Mouse (Mus musculus) cerebellum, adult 9-11 months (tissue): Measurements from ENCODE around the gene Ift140.
"Not testable (repeated sequence)": the region's sequence is repeated elsewhere in the genome, so short reads cannot be mapped to it uniquely, and the experiment has no call there.

Experiments
- DNase-seq: peaks from one replicate; pipeline ENCODE4 v3.0.0; 2022

Ift140 gene

DNA sequence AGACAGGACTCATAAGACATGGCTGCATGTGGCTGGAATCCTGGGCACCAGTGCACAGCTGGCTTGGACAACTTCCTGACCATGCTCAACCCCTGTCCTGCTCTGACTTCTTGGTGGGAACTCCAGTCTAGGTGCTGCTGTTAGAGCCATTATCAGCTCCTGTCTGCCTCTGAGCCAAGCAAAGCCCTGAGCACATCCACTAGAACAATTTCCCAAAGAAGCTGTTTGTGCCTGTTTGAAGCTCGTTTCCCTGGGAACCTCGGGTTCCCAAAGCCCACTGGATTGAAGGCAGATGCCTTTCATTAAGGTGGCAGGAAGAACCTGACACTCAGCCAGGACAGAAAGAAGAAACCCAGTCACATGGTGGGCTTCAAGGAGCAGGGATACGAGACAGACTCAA, 104.5 kb downstream of the Ift140 start, which contains the start of gene Ptx4:
TSS of gene Ptx4 (plus strand) at position 355 of the 400 bp plus-strand sequence.
- DNase-seq, result no peak

DNA sequence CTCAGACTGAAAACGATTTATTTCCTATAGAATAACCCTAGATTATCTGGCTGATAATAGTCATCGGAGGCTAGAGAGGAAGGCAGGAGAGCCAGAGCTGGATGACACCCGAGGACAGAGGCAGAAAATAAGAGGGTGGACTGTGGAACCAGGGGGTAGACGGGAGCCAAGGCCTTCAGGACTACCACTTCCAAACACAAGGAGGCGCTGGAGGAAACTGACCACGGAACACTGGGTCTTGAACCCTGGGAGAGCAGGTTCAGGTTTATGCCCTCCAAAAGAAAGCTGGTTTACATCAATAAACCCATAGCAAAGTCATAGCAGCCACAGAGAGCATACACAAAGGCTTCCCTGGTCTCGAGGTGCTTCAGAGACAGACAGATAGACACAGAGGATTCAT, 108.1 kb downstream of the Ift140 start:
- DNase-seq, result no peak

DNA sequence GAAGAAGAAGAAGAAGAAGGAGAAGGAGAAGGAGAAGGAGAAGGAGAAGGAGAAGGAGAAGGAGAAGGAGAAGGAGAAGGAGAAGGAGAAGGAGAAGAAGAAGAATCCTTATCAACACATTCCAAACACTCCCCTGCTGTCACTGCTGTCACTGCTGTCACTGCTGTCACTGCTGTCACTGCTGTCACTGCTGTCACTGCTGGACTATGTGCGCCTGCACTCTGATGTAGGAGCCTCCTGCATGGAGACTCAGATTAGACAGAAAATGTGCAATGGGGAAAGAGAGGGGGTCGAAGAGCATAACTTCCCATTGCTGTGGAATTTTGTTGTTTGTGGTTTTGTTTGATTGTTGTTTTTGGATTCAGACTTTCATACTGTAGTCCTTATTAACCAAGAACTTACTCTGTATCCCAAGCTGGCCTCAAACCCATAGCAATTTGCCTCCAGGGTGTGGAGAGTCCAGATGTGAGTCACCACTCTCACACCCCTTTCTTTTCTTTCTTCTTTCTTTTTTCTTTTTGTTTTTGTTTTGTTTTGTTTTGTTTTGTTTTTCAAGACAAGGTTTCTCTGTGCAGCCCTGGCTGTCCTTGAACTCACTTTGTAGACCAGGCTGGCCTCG, 109.7 kb downstream of the Ift140 start:
- DNase-seq, result not testable (repeated sequence)

DNA sequence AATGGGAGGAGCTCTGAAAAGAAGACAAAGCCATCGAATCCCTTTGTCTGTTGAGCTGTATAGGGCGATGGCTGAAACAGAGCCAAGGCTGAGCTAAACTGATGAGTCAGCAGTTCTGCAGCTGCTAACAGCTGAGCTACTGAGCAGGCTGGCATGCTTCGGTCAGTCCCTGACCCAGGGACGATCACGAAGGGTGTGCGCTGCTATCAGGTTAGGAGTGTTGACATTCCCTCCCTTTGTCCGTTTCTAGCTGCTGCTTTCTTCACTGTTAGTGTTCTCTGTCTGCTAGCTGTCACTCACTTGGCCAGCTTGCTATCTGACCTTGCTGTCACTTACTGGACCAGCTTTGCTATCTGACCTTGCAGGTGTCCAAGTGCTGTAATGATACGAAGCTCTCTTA, 111.2 kb downstream of the Ift140 start:
- DNase-seq, result no peak

DNA sequence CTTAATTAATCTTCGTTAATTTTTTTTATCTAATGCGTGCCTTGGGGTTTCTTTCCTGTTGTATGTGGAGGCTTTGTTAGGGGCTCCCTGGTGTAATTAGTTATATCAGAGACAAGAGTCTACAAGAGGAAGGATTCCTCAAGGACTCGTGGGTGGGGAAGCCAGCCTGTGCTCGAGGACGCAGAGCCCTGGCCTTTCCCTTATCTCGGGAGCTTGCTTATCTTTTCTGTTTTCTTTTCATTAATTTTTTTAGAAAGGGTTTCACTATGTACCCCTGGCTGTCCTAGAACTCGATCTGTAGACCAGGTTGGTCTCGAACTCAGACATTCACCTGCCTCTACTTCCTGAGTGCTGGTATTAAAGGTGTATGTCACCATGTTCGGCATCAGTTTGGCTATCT, 111.8 kb downstream of the Ift140 start:
- no peak for DNase-seq

DNA sequence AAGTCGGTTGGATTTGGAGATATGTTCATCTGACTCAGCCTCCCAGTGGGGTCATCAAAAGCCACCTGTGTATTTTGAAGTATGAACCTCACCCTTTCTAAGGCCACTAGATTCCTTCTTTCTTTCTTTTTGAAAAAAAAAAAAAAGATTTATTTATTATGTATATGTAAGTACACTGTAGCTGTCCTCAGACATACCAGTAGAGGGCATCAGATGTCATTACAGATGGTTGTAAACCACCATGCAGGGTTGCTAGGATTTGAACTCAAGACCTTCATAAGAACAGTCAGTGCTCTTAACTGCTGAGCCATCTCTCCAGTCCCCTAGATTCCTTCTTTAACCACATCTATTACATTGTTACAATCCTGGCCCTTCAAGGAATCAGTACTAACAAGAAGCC, 114.2 kb downstream of the Ift140 start:
- no peak for DNase-seq

DNA sequence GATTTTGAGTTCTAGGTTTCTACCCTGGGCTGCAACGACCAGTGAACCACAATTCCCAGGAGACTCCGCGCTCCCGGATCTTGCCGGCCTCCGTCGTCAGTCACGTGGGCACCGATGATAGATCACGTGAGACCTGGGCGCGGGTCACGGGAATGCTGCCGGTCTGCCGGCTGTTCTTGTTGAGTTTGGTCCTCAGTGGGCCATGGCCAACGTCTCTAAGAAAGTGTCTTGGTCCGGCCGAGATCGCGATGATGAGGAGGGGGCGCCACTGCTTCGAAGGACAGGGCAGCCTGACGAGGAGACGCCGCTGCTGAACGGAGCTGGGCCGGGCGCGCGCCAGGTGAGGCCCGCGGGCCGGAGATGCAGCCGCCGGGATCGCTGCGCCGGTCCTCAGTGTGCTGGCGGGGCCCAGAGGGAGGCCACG, 117.4 kb downstream of the Ift140 start, which contains the start of gene Clcn7:
TSS of gene Clcn7 (plus strand) at position 117 of the 424 bp plus-strand sequence.
- peak; percentile 93 for DNase-seq

DNA sequence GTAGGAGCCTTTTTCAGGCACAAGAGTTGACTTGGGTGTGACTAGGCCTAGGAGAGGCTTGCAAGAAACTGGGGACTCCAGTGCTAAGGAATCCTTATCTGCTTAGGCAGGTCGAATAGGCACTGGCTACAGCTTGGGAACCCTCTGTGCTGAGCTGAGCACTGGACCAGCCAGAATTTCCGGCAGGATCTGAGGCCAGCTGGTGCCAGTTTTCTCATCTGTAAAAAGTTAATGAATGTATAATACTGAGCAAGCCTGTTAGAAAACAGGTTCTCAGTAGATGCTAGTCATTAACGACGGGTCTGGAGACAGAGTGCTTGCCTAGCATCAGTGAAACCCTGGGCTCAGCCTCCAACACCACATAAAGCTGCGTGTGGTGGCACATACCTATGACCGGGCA, 119.7 kb downstream of the Ift140 start:
- no peak for DNase-seq

DNA sequence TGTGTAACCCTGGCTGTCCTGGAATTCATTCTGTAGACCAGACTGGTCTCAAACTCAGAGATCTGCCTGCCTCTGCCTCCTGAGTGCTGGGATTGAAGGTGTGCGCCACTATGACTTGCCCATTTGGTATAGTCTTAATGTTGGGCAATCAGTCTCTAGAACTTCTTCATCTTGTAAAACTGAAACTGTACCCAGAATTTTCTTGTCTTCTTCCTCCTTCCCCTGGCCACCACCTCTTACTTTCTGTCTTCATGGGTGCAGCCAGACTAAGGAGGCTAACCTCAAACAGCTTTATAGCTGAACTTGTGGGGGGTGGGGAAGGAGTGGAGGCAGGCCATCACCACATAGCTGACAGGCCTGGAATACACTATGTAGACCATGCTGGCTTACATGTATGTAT, 122.9 kb downstream of the Ift140 start:
- no peak for DNase-seq

DNA sequence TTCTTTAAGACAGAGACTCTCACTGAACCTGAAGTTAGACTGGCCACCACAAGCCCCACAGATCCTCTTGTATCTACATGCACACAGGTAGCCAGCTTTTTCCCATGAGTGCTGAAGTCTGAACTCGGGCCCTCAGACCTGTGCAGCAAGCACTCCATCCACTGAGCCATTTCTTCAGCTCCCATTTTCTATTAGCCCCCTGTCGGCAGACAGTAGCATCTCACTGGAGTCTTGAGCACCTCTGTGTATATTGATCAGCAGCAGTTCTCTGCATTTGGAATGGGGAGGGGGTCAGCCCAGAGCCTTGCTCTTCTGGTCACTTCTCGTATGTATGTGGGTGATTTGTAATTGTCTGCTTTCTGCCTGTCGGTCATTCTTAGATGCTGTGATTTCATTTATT, 124.1 kb downstream of the Ift140 start:
- no peak for DNase-seq
